8 mouse cellular contexts compared by ENCODE assay signal in the genomic region with DNA sequence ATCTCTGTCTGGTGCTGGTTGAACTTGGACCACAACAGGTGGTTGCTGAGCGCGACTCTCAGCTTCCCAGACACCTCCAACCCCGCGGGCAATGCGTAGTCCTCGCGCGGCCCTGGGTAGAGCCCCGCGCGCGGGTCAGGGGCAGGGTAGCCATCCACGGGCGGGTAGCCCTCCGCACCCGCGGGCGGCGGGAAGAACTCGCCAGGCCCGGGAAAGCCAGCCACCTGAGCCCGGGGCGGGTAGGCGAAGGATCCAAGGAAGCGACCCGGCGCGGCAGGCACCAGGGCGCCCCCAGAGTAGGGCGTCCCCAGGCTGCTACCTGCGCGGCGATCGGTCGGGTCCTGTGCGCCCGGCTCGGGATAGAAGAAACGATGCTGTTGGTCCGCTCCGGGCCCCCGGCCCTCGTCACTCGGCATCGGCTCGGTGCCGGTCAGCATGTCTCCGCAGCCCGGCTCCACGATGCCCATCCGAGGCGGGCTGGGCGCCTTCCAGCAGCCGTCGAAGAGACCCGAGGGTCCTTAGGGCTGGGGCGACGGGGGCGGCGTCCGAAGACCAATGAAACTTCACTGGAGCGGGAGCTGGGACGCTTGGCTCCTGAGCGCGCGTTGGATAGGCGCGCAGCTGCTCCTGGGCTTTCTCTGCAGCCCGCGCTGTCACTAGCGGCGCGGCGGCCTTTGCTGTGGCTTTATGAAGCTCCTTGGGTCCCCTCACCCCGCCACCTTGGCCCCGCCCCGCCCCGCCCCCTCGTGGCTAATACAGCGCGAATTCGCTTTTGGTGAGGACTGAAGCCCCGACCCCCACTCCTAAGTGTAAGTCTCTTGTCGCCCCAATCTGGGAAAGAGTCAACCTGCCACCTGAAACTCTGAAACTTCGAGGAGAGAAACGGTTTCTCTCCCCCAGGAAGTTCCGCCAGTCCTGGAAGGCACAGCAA. TPM values are rescaled to one million over a fixed set of nuclear protein-coding genes. Genes with fewer than 3 reads are reported as not detected.
A peak's percentile ranks its signal among the peaks of the same experiment; 100 is the strongest.
DNase-seq lines count a peak whose midpoint lies in the region; ATAC-seq lines count a peak whose summit lies in the region.

A gene (minus strand): TSS at position 661 of the 931 bp plus-strand sequence.

- peaks cover 66% of the 10 kb centered on the region for H3K27me3 ChIP-seq in heart, embryonic 16.5 days (ENCODE audit: control insufficient read depth, insufficient read depth, low read length)

- no peaks in the 10 kb centered on the region for H3K9me3 ChIP-seq in heart, embryonic 16.5 days (replicated peaks; ENCODE audit: control insufficient read depth, low read length)

- no peak within 1 kb of the TSS for H3K27ac ChIP-seq in heart, embryonic 16.5 days (ENCODE audit: low read length)

- peak within 1 kb of the TSS; percentile 38 for H3K9ac ChIP-seq in heart, embryonic 16.5 days (ENCODE audit: low read length)

- peaks cover 11% of the 10 kb centered on the region for H3K4me1 ChIP-seq in heart, embryonic 16.5 days (ENCODE audit: control insufficient read depth, insufficient read depth, low read length)

- H3K4me3 ChIP-seq in heart, embryonic 16.5 days (ENCODE audit: low read length), result peak within 1 kb of the TSS; percentile 53

- ATAC-seq in heart, embryonic 16.5 days (replicated peaks; ENCODE audit: extremely low read depth, insufficient read depth, low FRiP score), result 0 out of 2 replicates have a peak, but pooled peaks have one; percentile 15
- ATAC-seq in activated CD4-positive, CD25-positive, alpha-beta regulatory T cell, adult 4 months, result peak; percentile 21
- ATAC-seq in erythroid progenitor cell, adult 5-6 weeks (replicated peaks; ENCODE audit: low FRiP score, poor library complexity, severe bottlenecking), result no peak

- H3K36me3 ChIP-seq in heart, embryonic 16.5 days (ENCODE audit: control insufficient read depth, insufficient read depth), result no peaks in the 10 kb centered on the region

- intact Hi-C loops in heart, postnatal 36 days (cut with DNase I), result no loop called here

- WGBS in heart, embryonic 16.5 days, result under 1% methylated on average over 87 of the region's 87 CpGs

- peak within 1 kb of the TSS; percentile 70 for H3K4me2 ChIP-seq in heart, embryonic 16.5 days (ENCODE audit: low read depth, low read length)

- no peak for DNase-seq in heart, postnatal 36 days
- peak; percentile 84 for DNase-seq in induced T-regulatory cell, adult 2 months (ENCODE audit: low read depth)
- peak; percentile 45 to 54 for DNase-seq in natural killer cell, adult 2 months (ENCODE audit: low spot score in 2 of 2)
- no peak for DNase-seq in frontal cortex, postnatal 14 days (ENCODE audit: low spot score in 2 of 2)
- no peak for DNase-seq in layer of hippocampus, postnatal 10 days (ENCODE audit: low spot score in 2 of 2)

RNA-seq across cellular contexts. Expression of the gene that starts here (rescaled TPM):
- polyA plus RNA-seq in heart, embryonic 16.5 days (2015; fragmentation: Nextera tagmentation; extraction: Ambion mirVana), result 0.41 and 0.46 TPM in 2 replicates
- not detected for total RNA-seq in heart, postnatal 36 days (2021)
- 1 to 10 TPM; 4.5 to 5.6 TPM for polyA plus RNA-seq in activated CD4-positive, CD25-positive, alpha-beta regulatory T cell, adult 4 months (2017; shearing (Covaris generic))
- not detected in 2 replicates for total RNA-seq in erythroid progenitor cell, adult 5-6 weeks (2015; ENCODE audit: low replicate concordance)
- total RNA-seq in erythroid progenitor cell, adult 5-6 weeks (2017; ENCODE audit: low replicate concordance), result not detected in 2 replicates
- total RNA-seq in layer of hippocampus, postnatal 10 days (2021), result under 1 TPM; 0.18 TPM

Comparison
In these comparisons a context has a peak if more than half of its experiments do, and no peak if none do; other contexts are left out.
1. Peak in ATAC-seq, H3K4me3 ChIP-seq, H3K9ac ChIP-seq and H3K4me2 ChIP-seq in heart, embryonic 16.5 days; RNA of the gene not detected or under 1 TPM.
2. DNase-seq: peak in induced T-regulatory cell, adult 2 months (single experiment) and natural killer cell, adult 2 months (2 of 2); none in heart, postnatal 36 days (0 of 2), frontal cortex, postnatal 14 days (0 of 2) and layer of hippocampus, postnatal 10 days (0 of 2).